Mouse (Mus musculus) left cerebral cortex, adult 2 months (tissue): Measurements from ENCODE around the gene Arhgap40. TPM values are rescaled to one million over a fixed set of nuclear protein-coding genes. Genes with fewer than 3 reads are reported as not detected.

Experiments used
- DNase-seq, 2 experiments: peaks; one replicate each; pipeline ENCODE4 v3.0.0; 2021 to 2022; ENCODE audit warnings: low spot score in 2 of 2, mixed read lengths in 1 of 2; ENCODE audit errors: extremely low spot score in 1 of 2
- H3K27ac ChIP-seq: fragments of 200-600 bp; 2 replicates; pipeline ENCODE4 v1.8.1; 2022
- H3K4me3 ChIP-seq: fragments of 200-600 bp; 2 replicates; pipeline ENCODE4 v1.8.1; 2022
- CTCF ChIP-seq: fragments of 200-600 bp; IDR thresholded peaks from 2 replicates; pipeline ENCODE4 v1.8.1; 2022; ENCODE audit warnings: antibody characterized with exemption, mild to moderate bottlenecking, moderate library complexity
- intact Hi-C: fragments of 180-260 bp; cut with DNase I; formaldehyde crosslinking; loops from one replicate; pipeline ENCODE4 v1.15.1; 2025
- total RNA-seq, 2 experiments: library from RNA; stranded (reverse); gene quantifications; 2 replicates each; pipeline ENCODE4 v1.2.3; 2021

The Arhgap40 gene
- total RNA-seq, 2 experiments from 2014 or later = 0.52 TPM; not detected in 1

DNA sequence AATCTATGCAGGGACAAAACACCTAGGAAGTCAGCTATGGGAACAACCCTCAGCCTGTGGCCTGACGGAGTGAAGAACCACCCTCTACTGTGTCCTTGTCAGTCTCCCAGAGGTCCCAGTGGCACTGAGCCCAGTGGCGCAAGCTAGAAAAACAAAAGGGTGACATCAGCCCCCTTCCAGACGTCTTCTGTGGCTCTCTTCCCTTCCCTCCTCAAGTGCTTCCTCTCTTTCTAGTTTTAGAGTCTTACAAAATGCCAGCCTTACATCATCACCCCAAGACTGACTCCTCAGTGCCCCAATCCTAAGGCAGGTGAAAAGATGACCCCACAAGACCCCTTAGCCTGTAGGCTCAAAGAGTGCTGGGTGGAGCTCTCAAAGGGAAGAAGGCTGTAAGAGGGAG lies 77.9 kb downstream of the Arhgap40 start:
- no peak for TF ChIP-seq CTCF

DNA sequence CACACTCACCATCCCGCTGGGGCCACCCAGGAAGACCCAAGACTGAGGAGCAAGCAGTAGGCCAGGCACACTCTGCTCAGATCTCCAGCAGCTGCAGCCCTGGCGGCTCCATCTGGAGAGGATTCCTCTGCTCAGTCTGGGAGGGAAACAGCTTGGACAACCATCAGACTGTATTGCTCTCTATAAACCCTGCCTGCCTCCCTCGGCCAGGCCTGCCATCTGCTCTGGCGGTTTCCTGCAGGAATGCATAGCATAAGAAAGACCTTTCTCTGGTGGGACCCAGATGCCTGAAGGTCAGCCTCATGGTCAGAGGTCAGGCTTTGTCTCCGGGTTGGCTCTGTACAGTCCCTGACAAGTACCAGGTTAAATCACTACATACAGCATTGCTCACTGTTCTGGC lies 78.7 kb downstream of the Arhgap40 start:
- no peak for DNase-seq
- no peak for TF ChIP-seq CTCF
- Histone ChIP-seq H3K4me3 (no peak overlapping the region), H3K27ac (no peak overlapping the region)
- intact Hi-C loops = no loop called here

More for the DNA sequence above, 77.9 kb downstream of the Arhgap40 start:
- no peak for DNase-seq
- no peak overlapping the region for H3K4me3 ChIP-seq
- intact Hi-C loops = no loop called here
- no peak overlapping the region for H3K27ac ChIP-seq

DNA sequence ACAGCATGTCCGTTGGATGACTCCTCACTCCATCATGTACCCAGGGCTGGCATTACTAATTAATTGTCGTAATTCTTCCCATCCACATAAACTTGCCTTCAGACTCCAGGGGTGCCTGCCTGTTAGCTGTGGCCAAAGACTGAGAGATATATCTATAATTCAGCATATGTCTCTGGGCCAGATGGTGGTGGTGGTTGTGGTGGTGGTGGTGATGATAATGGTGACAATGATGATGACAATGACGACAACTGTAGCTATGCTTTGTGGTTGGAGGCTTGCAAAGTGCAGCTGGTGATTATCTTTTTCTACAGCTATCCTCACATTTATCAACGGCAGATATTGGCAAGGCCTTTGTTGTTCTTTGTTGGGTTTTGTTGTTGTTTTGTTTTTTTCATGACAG lies 80.8 kb downstream of the Arhgap40 start:
- no peak overlapping the region for H3K27ac ChIP-seq
- no peak for DNase-seq
- no peak overlapping the region for H3K4me3 ChIP-seq
- TF ChIP-seq CTCF = no peak
- intact Hi-C loops = no loop called here

DNA sequence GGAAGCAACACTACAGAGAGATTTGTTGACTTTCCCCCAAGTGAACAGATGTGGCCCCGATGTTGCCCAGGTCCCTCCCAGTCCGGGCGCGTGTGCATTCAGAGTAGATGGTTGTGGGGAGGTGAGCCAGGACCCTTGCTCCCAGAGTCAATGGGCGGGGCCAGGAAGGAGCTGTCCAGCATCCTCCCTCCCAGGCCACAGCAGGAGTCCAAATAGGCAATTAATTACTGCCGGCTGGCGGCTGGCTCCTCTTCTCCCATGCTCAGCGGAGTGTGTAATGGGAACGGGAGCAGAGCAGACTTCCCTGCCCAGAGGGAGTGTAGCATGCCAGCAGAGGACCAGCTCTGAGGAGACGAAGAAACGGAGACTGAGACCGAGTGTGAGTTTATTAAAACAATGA lies 82.5 kb downstream of the Arhgap40 start:
- peak in 1 of 2 experiments; percentile 36 for DNase-seq
- H3K4me3 ChIP-seq = no peak overlapping the region
- H3K27ac ChIP-seq = no peak overlapping the region
- intact Hi-C loops = no loop called here
- TF ChIP-seq CTCF = no peak

DNA sequence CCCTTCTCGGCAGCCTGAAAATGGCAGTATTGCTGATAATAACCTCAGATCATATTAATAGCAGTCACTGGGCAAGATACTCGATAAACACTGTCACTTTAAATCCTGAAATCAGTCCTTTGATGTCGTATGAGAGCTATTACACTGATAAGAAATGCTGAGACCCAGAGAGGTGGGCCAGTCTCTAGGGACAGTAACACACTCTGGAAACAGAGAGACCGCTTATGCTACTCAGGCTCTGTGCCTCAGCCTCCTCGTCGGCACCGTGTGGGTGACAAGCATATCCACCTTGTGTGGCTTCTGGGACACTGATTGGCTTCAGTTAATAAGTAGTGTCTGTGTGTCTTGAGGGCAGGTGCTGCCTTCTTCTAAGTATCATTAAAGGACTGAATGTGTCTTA lies 83.0 kb downstream of the Arhgap40 start:
- Histone ChIP-seq H3K4me3 (no peak overlapping the region), H3K27ac (no peak overlapping the region)
- DNase-seq = no peak
- intact Hi-C loops = no loop called here
- no peak for TF ChIP-seq CTCF

DNA sequence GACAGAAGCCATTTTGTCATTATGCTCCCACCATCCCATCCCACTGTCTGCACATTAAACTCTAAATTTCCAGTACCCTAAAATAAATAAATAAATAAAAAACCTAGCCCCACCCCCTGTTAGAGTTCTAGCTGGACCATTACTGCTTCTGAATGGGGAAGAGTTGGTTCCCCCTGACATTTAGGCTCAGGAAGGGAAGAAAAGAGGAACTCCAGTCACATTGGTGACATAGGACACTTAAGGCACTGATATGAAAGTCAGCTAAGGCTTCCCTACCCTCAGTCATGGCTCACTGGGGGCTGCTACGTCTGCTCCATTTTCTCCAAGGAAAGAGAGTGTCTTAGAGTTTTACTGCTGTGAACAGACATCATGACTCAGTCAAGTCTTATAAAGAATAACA lies 84.2 kb downstream of the Arhgap40 start:
- Histone ChIP-seq H3K4me3 (no peak overlapping the region), H3K27ac (no peak overlapping the region)
- no peak for TF ChIP-seq CTCF
- no peak for DNase-seq
- intact Hi-C loops = no loop called here

Other genes with a start within 250 kb of the Arhgap40 start
- gene Lbp, start 206.3 kb upstream of the Arhgap40 start, total RNA-seq = 1 to 10 TPM; 1.2 to 2.4 TPM
- 100 to 1,000 TPM; 812 to 868 TPM for gene Snhg11, start 137.2 kb upstream of the Arhgap40 start, total RNA-seq
- 100 to 1,000 TPM; 114 to 115 TPM for gene Ralgapb, start 102.9 kb upstream of the Arhgap40 start, total RNA-seq
- gene Adig, start 10.2 kb upstream of the Arhgap40 start, total RNA-seq = not detected
- gene Slc32a1, start 98.0 kb downstream of the Arhgap40 start, total RNA-seq = 10 to 100 TPM; 83.5 to 97.2 TPM
- 10 to 100 TPM; 11.0 to 12.4 TPM for gene Actr5, start 112.1 kb downstream of the Arhgap40 start, total RNA-seq
- gene Ppp1r16b, start 152.6 kb downstream of the Arhgap40 start, total RNA-seq = 100 to 1,000 TPM; 135 to 138 TPM